Mouse (Mus musculus) kidney, postnatal 25 days (tissue): Measurements from ENCODE around the gene Prtn3.

Experiments used
- DNase-seq, 2 experiments: peaks; one replicate each; pipeline ENCODE4 v3.0.0; 2021; ENCODE audit warnings: mixed read lengths in 2 of 2

Prtn3 gene

DNA sequence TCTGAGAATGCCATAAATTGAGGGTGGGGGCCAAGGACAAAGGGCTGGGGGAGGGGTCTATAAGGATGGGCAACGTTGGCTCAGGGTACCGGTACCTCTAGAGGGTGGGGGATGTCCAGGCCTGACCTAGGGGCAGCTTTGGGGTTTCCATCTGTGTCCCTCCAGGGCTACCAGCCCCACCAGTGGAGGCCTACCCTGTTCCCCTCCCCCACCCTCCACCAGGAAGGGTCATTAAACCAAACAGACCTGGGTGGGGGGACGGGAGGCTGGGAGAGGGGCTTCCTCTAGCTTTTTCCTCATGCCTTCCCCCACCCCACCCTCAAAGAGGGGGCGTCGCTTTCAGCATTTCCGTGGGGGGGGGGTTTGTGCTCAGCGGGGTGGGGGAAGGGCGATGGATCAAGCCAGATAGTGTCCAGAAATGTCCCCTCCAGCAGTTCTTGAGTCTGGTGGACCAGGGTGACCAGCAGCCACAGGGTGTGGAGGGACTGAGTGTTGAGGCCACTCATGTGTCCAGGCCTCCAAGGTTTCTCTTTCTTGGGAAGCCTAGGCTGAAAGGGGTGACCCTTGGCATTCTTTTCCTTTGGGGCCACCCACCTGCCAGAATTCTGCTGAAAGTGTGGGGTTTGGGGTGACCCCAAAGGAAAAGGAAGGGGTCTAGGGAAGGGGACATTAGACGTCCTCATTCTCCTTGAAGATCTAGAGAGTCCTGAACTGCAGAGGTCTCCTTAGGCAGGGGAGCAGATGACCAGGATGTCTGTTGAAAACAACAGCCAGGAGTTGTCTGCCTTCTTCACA lies 54.8 kb downstream of the Prtn3 start:
- no peak for DNase-seq

- DNase-seq: no peak
Observed at GRCm38 (mm10) chr10:79929967-79930825, 55.9 kb downstream of the Prtn3 start.

- DNase-seq: no peak
Observed at GRCm38 (mm10) chr10:79930826-79931186, 56.5 kb downstream of the Prtn3 start.

GRCm38 (mm10) chr10:79931797-79932196 lies 57.5 kb downstream of the Prtn3 start:
- DNase-seq: no peak

DNA sequence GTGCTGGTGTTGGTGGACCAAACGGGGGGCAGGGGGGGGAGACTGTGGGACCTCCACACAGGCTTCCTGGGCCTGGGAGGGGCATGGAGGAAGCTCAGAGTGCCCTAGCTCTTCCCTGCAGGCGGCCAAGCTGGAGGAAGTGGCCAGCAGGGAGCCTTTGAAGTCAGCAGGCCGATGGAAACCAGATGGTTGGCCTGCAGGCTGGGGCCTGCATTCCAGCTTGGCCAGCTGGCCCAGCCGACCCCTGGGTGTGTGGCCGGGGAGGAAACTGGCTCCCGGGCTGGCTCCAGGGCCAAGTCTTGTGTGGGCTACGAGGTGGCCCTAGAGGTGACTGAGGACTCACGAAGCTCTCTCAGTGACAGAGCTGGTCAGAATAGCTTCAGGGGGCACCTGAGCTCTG lies 58.5 kb downstream of the Prtn3 start:
- DNase-seq: peak; percentile 61 to 80
